Mouse (Mus musculus) myocyte (in vitro differentiated cells): ENCODE measurements around the gene Smim4. TPM values are rescaled to one million over a fixed set of nuclear protein-coding genes. Genes with fewer than 3 reads are reported as not detected.

Experiments used
- H3K27me3 ChIP-seq: one replicate; pipeline ENCODE4 v1.6.1; 2011; ENCODE audit not compliant: control insufficient read depth, insufficient read depth, insufficient read length
- H3K36me3 ChIP-seq: one replicate; pipeline ENCODE4 v1.6.1; 2011; ENCODE audit not compliant: control insufficient read depth, insufficient read depth
- H3K4me2 ChIP-seq: one replicate; pipeline ENCODE4 v1.6.1; 2011; ENCODE audit warnings: low read depth, control low read depth
- H3K4me3 ChIP-seq: one replicate; pipeline ENCODE4 v1.5.1; 2011; ENCODE audit warnings: mild to moderate bottlenecking, control low read depth, moderate library complexity
- H3K79me2 ChIP-seq: one replicate; pipeline ENCODE4 v1.6.1; 2011; ENCODE audit not compliant: control insufficient read depth, insufficient read depth
- H3ac ChIP-seq: one replicate; pipeline ENCODE4 v1.6.1; 2011; ENCODE audit not compliant: control insufficient read depth, insufficient read length
- CEBPB ChIP-seq: IDR thresholded peaks from 2 replicates; pipeline ENCODE4 v1.6.1; 2011; ENCODE audit warnings: mild to moderate bottlenecking, moderate library complexity; ENCODE audit not compliant: poor library complexity, insufficient read depth, severe bottlenecking
- E2F4 ChIP-seq: IDR thresholded peaks from one replicate; pipeline ENCODE4 v1.6.1; 2011; ENCODE audit warnings: mild to moderate bottlenecking, control low read depth, moderate library complexity; ENCODE audit not compliant: insufficient read depth
- MAX ChIP-seq: IDR thresholded peaks from one replicate; pipeline ENCODE4 v1.6.1; 2011; ENCODE audit warnings: low read depth, mild to moderate bottlenecking, control low read depth
- MYOD1 ChIP-seq, 3 experiments: IDR thresholded peaks; one replicate each; pipeline ENCODE4 v1.6.1; 2011; ENCODE audit warnings: control low read depth in 2 of 3, low read depth in 2 of 3, mild to moderate bottlenecking in 2 of 3, moderate library complexity in 1 of 3; ENCODE audit not compliant: insufficient read length in 2 of 3, control insufficient read depth in 1 of 3
- MYOG ChIP-seq, 3 experiments: IDR thresholded peaks; one replicate each; pipeline ENCODE4 v1.6.1; 2011; ENCODE audit warnings: control low read depth in 2 of 3, low read depth in 2 of 3, mild to moderate bottlenecking in 2 of 3; ENCODE audit not compliant: insufficient read length in 2 of 3, control insufficient read depth in 1 of 3, insufficient read depth in 1 of 3
- POLR2A ChIP-seq: IDR thresholded peaks from one replicate; pipeline ENCODE4 v1.6.1; 2011; ENCODE audit warnings: low read depth, mild to moderate bottlenecking, control low read depth, moderate library complexity; ENCODE audit not compliant: insufficient read length
- POLR2AphosphoS2 ChIP-seq: IDR thresholded peaks from one replicate; pipeline ENCODE4 v1.6.1; 2011; ENCODE audit warnings: low read depth, control low read depth; ENCODE audit not compliant: insufficient read length
- REST ChIP-seq: IDR thresholded peaks from one replicate; pipeline ENCODE4 v1.6.1; 2011; ENCODE audit warnings: mild to moderate bottlenecking, control low read depth, moderate library complexity; ENCODE audit not compliant: insufficient read depth, insufficient read length
- SRF ChIP-seq: IDR thresholded peaks from one replicate; pipeline ENCODE4 v1.6.1; 2011; ENCODE audit warnings: low read depth; ENCODE audit not compliant: control insufficient read depth, insufficient read length
- TCF12 ChIP-seq: IDR thresholded peaks from one replicate; pipeline ENCODE4 v1.6.1; 2011; ENCODE audit warnings: mild to moderate bottlenecking, control low read depth; ENCODE audit not compliant: poor library complexity, insufficient read depth, severe bottlenecking
- TCF3 ChIP-seq: IDR thresholded peaks from one replicate; pipeline ENCODE4 v1.6.1; 2011; ENCODE audit warnings: low read depth, control low read depth; ENCODE audit not compliant: insufficient read length
- USF1 ChIP-seq: IDR thresholded peaks from one replicate; pipeline ENCODE4 v1.6.1; 2011; ENCODE audit warnings: low read depth, mild to moderate bottlenecking, control low read depth, moderate library complexity
- polyA plus RNA-seq: library from polyadenylated mRNA; unstranded; fragments of >200 nt; fragmentation: generic; extraction: Trizol; gene quantifications from one replicate; pipeline ENCODE4 v1.2.1, GENCODE M21; 2012; ENCODE audit warnings: missing spikeins

The Smim4 gene
- polyA plus RNA-seq, 1 experiment = 91.4 TPM

- Histone ChIP-seq H3K4me3 (no peak overlapping the region), H3K4me2 (no peak overlapping the region), H3K79me2 (no peaks in the 10 kb centered on the region), H3K27me3 (no peaks in the 10 kb centered on the region), H3ac (no peak overlapping the region), H3K36me3 (peaks cover 67% of the 10 kb centered on the region)
- TF ChIP-seq TCF12 = no peak
- TF ChIP-seq MYOD1 (IDR thresholded peaks at IDR 0.05; ENCODE audit: control insufficient read depth in 1 of 3, insufficient read length in 2 of 3, low read depth in 2 of 3) = no peak
- TF ChIP-seq REST = no peak
- no peak for TF ChIP-seq POLR2AphosphoS2
- no peak for TF ChIP-seq MAX
- TF ChIP-seq SRF = no peak
- no peak for TF ChIP-seq TCF3
- no peak for TF ChIP-seq CEBPB
- no peak for TF ChIP-seq E2F4
- TF ChIP-seq USF1 = no peak
- no peak for TF ChIP-seq POLR2A
- no peak for TF ChIP-seq MYOG (IDR thresholded peaks at IDR 0.05; ENCODE audit: control insufficient read depth in 1 of 3, insufficient read depth in 1 of 3, insufficient read length in 2 of 3, low read depth in 2 of 3)
Measured at GRCm38 (mm10) chr14:31105156-31105555, 23.6 kb downstream of the Smim4 start.

DNA sequence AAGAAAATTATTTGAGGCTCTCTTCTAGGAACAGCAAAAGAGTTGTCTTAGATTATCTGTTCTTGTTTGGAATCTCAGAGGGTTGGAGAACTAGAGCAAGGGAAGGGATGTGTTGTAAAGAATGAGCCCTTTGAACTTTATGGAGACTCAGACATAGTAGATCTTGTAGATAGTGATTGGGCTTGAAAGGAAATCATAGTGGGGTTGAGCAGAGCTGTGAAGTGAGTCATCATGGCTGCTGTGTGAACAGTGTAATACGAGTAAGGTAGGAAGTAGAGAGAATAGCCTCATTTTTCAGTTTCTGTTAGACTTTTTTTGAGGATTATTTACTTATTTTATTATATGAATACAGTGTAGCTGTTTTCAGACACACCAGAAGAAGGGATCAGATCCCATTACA lies 38.8 kb downstream of the Smim4 start:
- H3K27me3 ChIP-seq = no peaks in the 10 kb centered on the region
- peaks cover 58% of the 10 kb centered on the region for H3K36me3 ChIP-seq
- H3K4me3 ChIP-seq = no peak overlapping the region
- peak overlapping the region; percentile 13 for H3K4me2 ChIP-seq
- no peak for TF ChIP-seq E2F4
- TF ChIP-seq POLR2AphosphoS2 = no peak
- TF ChIP-seq REST = no peak
- TF ChIP-seq MAX = no peak
- no peak for TF ChIP-seq MYOG (IDR thresholded peaks at IDR 0.05; ENCODE audit: control insufficient read depth in 1 of 3, insufficient read depth in 1 of 3, insufficient read length in 2 of 3, low read depth in 2 of 3)
- no peak for TF ChIP-seq USF1
- no peak for TF ChIP-seq MYOD1 (IDR thresholded peaks at IDR 0.05; ENCODE audit: control insufficient read depth in 1 of 3, insufficient read length in 2 of 3, low read depth in 2 of 3)
- TF ChIP-seq TCF3 = no peak
- no peak for TF ChIP-seq TCF12
- TF ChIP-seq POLR2A = no peak
- TF ChIP-seq CEBPB = no peak
- TF ChIP-seq SRF = no peak
- H3K79me2 ChIP-seq = peaks cover 4% of the 10 kb centered on the region
- no peak overlapping the region for H3ac ChIP-seq

DNA sequence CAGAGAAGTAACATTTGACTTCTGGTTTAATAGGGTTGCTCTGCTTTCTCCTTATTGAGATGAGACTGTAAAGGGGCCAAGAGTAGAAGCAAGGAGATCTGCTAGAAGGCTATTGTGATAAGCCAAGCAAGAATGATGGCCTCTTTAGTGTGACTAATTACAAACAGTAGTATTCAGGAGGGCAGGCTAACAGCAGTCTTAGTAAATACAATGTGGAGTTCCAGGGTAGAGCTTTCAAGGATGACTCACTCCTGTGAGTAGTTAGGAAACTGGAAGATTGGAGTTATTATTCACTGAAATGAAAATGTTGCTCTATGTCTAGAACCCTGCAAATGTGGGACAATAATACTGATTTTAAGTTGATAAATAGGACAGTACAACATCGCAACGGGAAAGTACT lies 40.2 kb downstream of the Smim4 start:
- Histone ChIP-seq H3K4me3 (no peak overlapping the region), H3K36me3 (peaks cover 54% of the 10 kb centered on the region), H3ac (no peak overlapping the region), H3K27me3 (no peaks in the 10 kb centered on the region), H3K79me2 (peaks cover 4% of the 10 kb centered on the region), H3K4me2 (no peak overlapping the region)
- TF ChIP-seq MYOD1 (IDR thresholded peaks at IDR 0.05; ENCODE audit: control insufficient read depth in 1 of 3, insufficient read length in 2 of 3, low read depth in 2 of 3) (no peak), TCF3 (no peak)

DNA sequence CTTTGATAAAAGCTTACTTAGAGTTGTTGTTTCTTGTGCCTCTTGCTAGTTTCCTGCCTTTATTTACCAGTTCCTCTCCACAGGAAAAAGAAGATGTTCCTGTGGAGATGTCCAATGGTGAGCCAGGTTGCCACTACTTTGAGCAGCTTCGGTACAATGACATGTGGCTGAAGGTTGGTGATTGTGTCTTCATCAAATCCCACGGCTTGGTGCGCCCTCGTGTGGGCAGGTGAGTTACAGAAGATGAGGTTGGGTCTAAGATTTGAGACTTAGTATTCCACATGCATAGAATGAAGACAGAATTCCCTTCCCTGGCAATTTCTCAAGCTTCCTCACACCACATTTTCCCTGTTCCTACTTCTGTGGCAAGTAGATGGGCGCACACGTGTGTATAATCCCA lies 41.3 kb downstream of the Smim4 start:
- Histone ChIP-seq H3K27me3 (no peaks in the 10 kb centered on the region), H3K4me2 (no peak overlapping the region), H3K36me3 (peaks cover 47% of the 10 kb centered on the region), H3K4me3 (no peak overlapping the region), H3ac (no peak overlapping the region), H3K79me2 (no peaks in the 10 kb centered on the region)
- TF ChIP-seq POLR2AphosphoS2 (no peak), TCF3 (no peak), CEBPB (no peak), TCF12 (no peak), POLR2A (no peak), REST (no peak), SRF (no peak), E2F4 (no peak), MAX (no peak), MYOD1 (IDR thresholded peaks at IDR 0.05; ENCODE audit: control insufficient read depth in 1 of 3, insufficient read length in 2 of 3, low read depth in 2 of 3) (no peak), USF1 (no peak), MYOG (IDR thresholded peaks at IDR 0.05; ENCODE audit: control insufficient read depth in 1 of 3, insufficient read depth in 1 of 3, insufficient read length in 2 of 3, low read depth in 2 of 3) (no peak)

GRCm38 (mm10) chr14:31081147-31081546 lies 47.6 kb downstream of the Smim4 start:
- Histone ChIP-seq H3K79me2 (peaks cover 7% of the 10 kb centered on the region), H3ac (no peak overlapping the region), H3K36me3 (peaks cover 19% of the 10 kb centered on the region), H3K4me3 (no peak overlapping the region), H3K27me3 (no peaks in the 10 kb centered on the region), H3K4me2 (peak overlapping the region; percentile 38)
- peak in 1 of 3 experiments; percentile 23 for TF ChIP-seq MYOG (IDR thresholded peaks at IDR 0.05; ENCODE audit: control insufficient read depth in 1 of 3, insufficient read depth in 1 of 3, insufficient read length in 2 of 3, low read depth in 2 of 3)
- TF ChIP-seq POLR2A = no peak
- TF ChIP-seq USF1 = no peak
- no peak for TF ChIP-seq REST
- TF ChIP-seq MYOD1 (IDR thresholded peaks at IDR 0.05; ENCODE audit: control insufficient read depth in 1 of 3, insufficient read length in 2 of 3, low read depth in 2 of 3) = peak in 2 of 3 experiments; percentile 51
- TF ChIP-seq CEBPB = no peak
